Mouse (Mus musculus) inflammation-experienced regulatory T-cells (primary cell): ENCODE data around the gene Slc25a17. TPM values are rescaled to one million over a fixed set of nuclear protein-coding genes. Genes with fewer than 3 reads are reported as not detected.

Experiments
- polyA plus RNA-seq, 2 experiments: library from polyadenylated mRNA; unstranded; fragments of 100-300 nt; shearing (Covaris generic); gene quantifications; one replicate each; pipeline ENCODE4 v1.2.1; 2017

Slc25a17 gene
- 10 to 100 TPM; 56.4 to 57.0 TPM for polyA plus RNA-seq

GRCm38 (mm10) chr15:81360345-81361021 lies at the start of gene Slc25a17:
Gene Slc25a17 (minus strand): TSS chr15:81360812.

GRCm38 (mm10) chr15:81408199-81408598 lies 47.6 kb upstream of the Slc25a17 start, which contains the start of gene Dnajb7:
Gene Dnajb7 (minus strand): TSS chr15:81408299.

GRCm38 (mm10) chr15:81399638-81400315 lies 39.2 kb upstream of the Slc25a17 start, which contains the start of the genes St13 and Xpnpep3:
Gene St13 (minus strand): TSS chr15:81400077.
Gene Xpnpep3 (plus strand): TSS chr15:81400138.

Other genes starting within 250 kb of the Slc25a17 start
- 10 to 100 TPM; 83.5 to 89.7 TPM for gene Mrtfa, start 170.1 kb downstream of the Slc25a17 start, polyA plus RNA-seq
- gene Mchr1, start 125.3 kb downstream of the Slc25a17 start, polyA plus RNA-seq: under 1 TPM in 1 of 2 experiments, not detected in 1; 0.42 TPM
- 100 to 1,000 TPM in 1 of 2 experiments, 10 to 100 TPM in 1; 83.1 to 116 TPM for gene St13, start 39.3 kb upstream of the Slc25a17 start, polyA plus RNA-seq
- 1 to 10 TPM; 6.9 to 9.1 TPM for gene Xpnpep3, start 39.3 kb upstream of the Slc25a17 start, polyA plus RNA-seq
- 1 to 10 TPM; 1.4 to 2.6 TPM for gene Dnajb7, start 47.5 kb upstream of the Slc25a17 start, polyA plus RNA-seq
- 100 to 1,000 TPM; 304 to 319 TPM for gene Rbx1, start 105.5 kb upstream of the Slc25a17 start, polyA plus RNA-seq
- 10 to 100 TPM; 40.4 to 41.4 TPM for gene Ep300, start 224.5 kb upstream of the Slc25a17 start, polyA plus RNA-seq